8 mouse cellular contexts compared by ENCODE assay signal in genomic region chr8:105596362-105597034, GRCm38 (mm10). TPM values are rescaled to one million over a fixed set of nuclear protein-coding genes. Genes with fewer than 3 reads are reported as not detected.
DNase-seq lines count a peak whose midpoint lies in the region; ATAC-seq and TF ChIP-seq lines count a peak whose summit lies in the region.

No protein-coding gene starts in this region.

- no peak overlapping the region for H3K9ac ChIP-seq in hindbrain, postnatal 0 days (replicated peaks; ENCODE audit: low read length)
- H3K9ac ChIP-seq in liver, embryonic 13.5 days: peak overlapping the region; percentile 10; the same call in 1 of the 2 replicates

- peak; percentile 71; the same call in 1 of the 2 replicates for ATAC-seq in hindbrain, postnatal 0 days
- ATAC-seq in liver, embryonic 13.5 days (ENCODE audit: low read depth): peak; percentile 79

- H3K4me1 ChIP-seq in testis, adult 2 months (ENCODE audit: control insufficient read depth, insufficient read depth, low read length): peaks cover 4% of the 10 kb centered on the region; the same call in 1 of the 2 replicates
- H3K4me1 ChIP-seq in hindbrain, postnatal 0 days (ENCODE audit: insufficient read depth, low read length): no peaks in the 10 kb centered on the region
- peaks cover 26% of the 10 kb centered on the region for H3K4me1 ChIP-seq in liver, embryonic 13.5 days (replicated peaks)

- DNase-seq in testis, postnatal 14 days (ENCODE audit: low spot score): no peak
- DNase-seq in cerebellum, adult 8-10 months: peak; percentile 69
- DNase-seq in gastrocnemius, adult 8-10 months (ENCODE audit: low spot score in 2 of 2): peak; percentile 62 to 64
- peak; percentile 45 for DNase-seq in hindbrain, postnatal 0 days (ENCODE audit: low spot score)
- peak; percentile 50 for DNase-seq in liver, embryonic 13.5 days
- DNase-seq in neural tube, embryonic 10.5 days (ENCODE audit: extremely low spot score, low spot score): peak; percentile 63
- DNase-seq in thymus, postnatal 25 days: peak; percentile 87

- peak; percentile 46; the same call in 1 of the 2 replicates for TF ChIP-seq CTCF in testis, adult 2 months (IDR thresholded peaks at IDR 0.05; ENCODE audit: control insufficient read depth, insufficient read depth, insufficient replicate concordance, low read depth, low read length)
- TF ChIP-seq CTCF in hindbrain, postnatal 0 days (IDR thresholded peaks at IDR 0.05; ENCODE audit: low read depth): peak; percentile 77

- no peak overlapping the region for H3K4me3 ChIP-seq in testis, adult 2 months (ENCODE audit: control insufficient read depth, low read depth, low read length)
- H3K4me3 ChIP-seq in hindbrain, postnatal 0 days (ENCODE audit: low read length): no peak overlapping the region
- peak overlapping the region; percentile 37 for H3K4me3 ChIP-seq in liver, embryonic 13.5 days (replicated peaks)

- H3K9me3 ChIP-seq in hindbrain, postnatal 0 days (ENCODE audit: low read length): no peaks in the 10 kb centered on the region
- H3K9me3 ChIP-seq in liver, embryonic 13.5 days (replicated peaks): no peaks in the 10 kb centered on the region

- no peaks in the 10 kb centered on the region for H3K36me3 ChIP-seq in testis, adult 2 months (ENCODE audit: control insufficient read depth, insufficient read depth, low read length)
- no peaks in the 10 kb centered on the region for H3K36me3 ChIP-seq in hindbrain, postnatal 0 days (ENCODE audit: insufficient read depth, low read length)
- no peaks in the 10 kb centered on the region for H3K36me3 ChIP-seq in liver, embryonic 13.5 days

- peak overlapping the region; percentile 38 for H3K4me2 ChIP-seq in hindbrain, postnatal 0 days (ENCODE audit: low read depth, low read length)
- peak overlapping the region; percentile 60 for H3K4me2 ChIP-seq in liver, embryonic 13.5 days

- no peak overlapping the region for H3K27ac ChIP-seq in testis, adult 2 months (ENCODE audit: control insufficient read depth, insufficient read depth, low read depth, low read length)
- no peak overlapping the region for H3K27ac ChIP-seq in hindbrain, postnatal 0 days
- H3K27ac ChIP-seq in liver, embryonic 13.5 days: no peak overlapping the region

- 5% methylated on average over 14 of the region's 14 CpGs for WGBS in hindbrain, postnatal 0 days
- WGBS in liver, embryonic 13.5 days (ENCODE audit: insufficient replicate concordance): 2% methylated on average over 14 of the region's 14 CpGs

- H3K27me3 ChIP-seq in testis, adult 2 months (ENCODE audit: control insufficient read depth, insufficient read depth, low read length): no peaks in the 10 kb centered on the region
- no peaks in the 10 kb centered on the region for H3K27me3 ChIP-seq in hindbrain, postnatal 0 days (ENCODE audit: insufficient read depth, low read length)
- peaks cover 13% of the 10 kb centered on the region for H3K27me3 ChIP-seq in liver, embryonic 13.5 days

- TF ChIP-seq POLR2A in testis, adult 2 months (IDR thresholded peaks at IDR 0.05; ENCODE audit: control insufficient read depth, low read depth, low read length): no peak

RNA-seq across cellular contexts. Expression of gene Ripor1, which starts 8.6 kb away (rescaled TPM):
- polyA plus RNA-seq in testis, adult 2 months (2012; rRNA removed): 5.4 and 6.3 TPM in 2 replicates
- 10 to 100 TPM; 15.8 to 17.2 (median 16.6) TPM for total RNA-seq in gastrocnemius, adult 8-10 months (2022)
- total RNA-seq in hindbrain, postnatal 0 days (2014; rRNA removed): 14.4 and 15.1 TPM in 2 replicates
- 23.5 and 28.7 TPM in 2 replicates for polyA plus RNA-seq in hindbrain, postnatal 0 days (2015; fragmentation: Nextera tagmentation; extraction: Ambion mirVana)
- polyA plus RNA-seq in liver, embryonic 13.5 days (2015; fragmentation: Nextera tagmentation; extraction: Ambion mirVana): 7.2 and 9.0 TPM in 2 replicates

RNA-seq across cellular contexts. Expression of gene Atp6v0d1, which starts 30.7 kb away (rescaled TPM):
- polyA plus RNA-seq in testis, adult 2 months (2012; rRNA removed): 43.8 and 47.4 TPM in 2 replicates
- total RNA-seq in gastrocnemius, adult 8-10 months (2022): 10 to 100 TPM; 42.2 to 45.3 (median 44.1) TPM
- 231 and 249 TPM in 2 replicates for total RNA-seq in hindbrain, postnatal 0 days (2014; rRNA removed)
- polyA plus RNA-seq in hindbrain, postnatal 0 days (2015; fragmentation: Nextera tagmentation; extraction: Ambion mirVana): 271 and 289 TPM in 2 replicates
- 49.4 and 52.7 TPM in 2 replicates for polyA plus RNA-seq in liver, embryonic 13.5 days (2015; fragmentation: Nextera tagmentation; extraction: Ambion mirVana)

RNA-seq across cellular contexts. Expression of gene Ctcf, which starts 39.9 kb away (rescaled TPM):
- polyA plus RNA-seq in testis, adult 2 months (2012; rRNA removed): 6.8 and 7.2 TPM in 2 replicates
- 10 to 100 TPM; 32.9 to 39.2 (median 34.2) TPM for total RNA-seq in gastrocnemius, adult 8-10 months (2022)
- total RNA-seq in hindbrain, postnatal 0 days (2014; rRNA removed): 27.4 and 35.9 TPM in 2 replicates
- 87.4 and 88.1 TPM in 2 replicates for polyA plus RNA-seq in hindbrain, postnatal 0 days (2015; fragmentation: Nextera tagmentation; extraction: Ambion mirVana)
- 69.1 and 75.8 TPM in 2 replicates for polyA plus RNA-seq in liver, embryonic 13.5 days (2015; fragmentation: Nextera tagmentation; extraction: Ambion mirVana)

RNA-seq across cellular contexts. Expression of gene Agrp, which starts 40.7 kb away (rescaled TPM):
- not detected in 2 replicates for polyA plus RNA-seq in testis, adult 2 months (2012; rRNA removed)
- total RNA-seq in gastrocnemius, adult 8-10 months (2022): not detected
- total RNA-seq in hindbrain, postnatal 0 days (2014; rRNA removed): 2.1 TPM in 1 of 2 replicates, not detected in the other
- 1.3 and 1.4 TPM in 2 replicates for polyA plus RNA-seq in hindbrain, postnatal 0 days (2015; fragmentation: Nextera tagmentation; extraction: Ambion mirVana)
- polyA plus RNA-seq in liver, embryonic 13.5 days (2015; fragmentation: Nextera tagmentation; extraction: Ambion mirVana): 0.15 and 0.41 TPM in 2 replicates
